Mouse (Mus musculus): ENCODE results near the gene Ehmt1.

DNA sequence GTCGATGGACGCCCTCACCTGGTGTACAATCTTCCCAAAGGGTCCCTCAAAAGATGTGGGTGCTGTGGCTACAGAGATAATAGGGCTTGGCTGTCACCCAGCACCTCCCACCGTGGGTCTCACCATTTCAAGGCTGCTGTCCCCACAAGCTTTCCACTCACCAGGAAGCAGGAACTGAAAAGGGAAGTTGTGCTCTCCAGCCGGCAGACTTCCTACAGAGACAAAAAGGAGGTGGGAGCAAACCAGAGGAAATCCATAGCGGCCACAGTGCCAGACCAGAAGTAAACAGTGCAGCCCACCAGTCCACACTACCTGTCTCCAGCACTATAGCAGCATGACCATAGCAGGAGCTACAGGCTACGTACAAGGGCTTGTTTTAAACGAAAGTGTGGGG, 7.5 kb upstream of the Ehmt1 start:
- TF ChIP-seq CTCF (conservative IDR thresholded peaks at IDR 0.05; ENCODE audit: insufficient read depth, insufficient read length, low read depth, low read length) (no peak), POLR2A (IDR thresholded peaks at IDR 0.05; ENCODE audit: low read depth, low read length) (no peak)

All from kidney, adult 2 months (tissue).